Mouse (Mus musculus) heart, embryonic 10.5 days (tissue): ENCODE measurements at regions not wholly inside any gene's neighbourhood (a gene's known extent, or its start where the extent isn't known, plus 50 kb on each side); places are given as distances from the start of the nearest gene placed in this dataset.

Experiments used
- DNase-seq: peaks from one replicate; pipeline ENCODE4 v3.0.0-alpha.2; 2017; ENCODE audit warnings: low spot score
- H3K27ac ChIP-seq: fragments of 300-500 bp; sonication (generic); 2 replicates; pipeline ENCODE4 v1.5.1; 2016; ENCODE audit warnings: mild to moderate bottlenecking
- H3K27me3 ChIP-seq: fragments of 300-500 bp; sonication (generic); 2 replicates; pipeline ENCODE4 v1.6.1; 2016; ENCODE audit warnings: mild to moderate bottlenecking; ENCODE audit not compliant: poor library complexity, insufficient read depth, severe bottlenecking
- H3K36me3 ChIP-seq: fragments of 300-500 bp; sonication (generic); 2 replicates; pipeline ENCODE4 v1.6.1; 2016; ENCODE audit warnings: mild to moderate bottlenecking, moderate library complexity
- H3K4me1 ChIP-seq: fragments of 300-500 bp; sonication (generic); 2 replicates; pipeline ENCODE4 v1.6.1; 2016; ENCODE audit warnings: mild to moderate bottlenecking
- H3K4me3 ChIP-seq: fragments of 300-500 bp; sonication (generic); 2 replicates; pipeline ENCODE4 v1.5.1; 2016; ENCODE audit warnings: mild to moderate bottlenecking, moderate library complexity
- H3K9me3 ChIP-seq: fragments of 300-500 bp; sonication (generic); 2 replicates; pipeline ENCODE4 v1.6.1; 2016; ENCODE audit warnings: mild to moderate bottlenecking, moderate library complexity
- WGBS: fragments of 180-500 bp; shearing (Covaris S2); methylation state at CpG from one replicate; pipeline ENCODE4 v1.1.7; 2016; 5-methylcytosine and 5-hydroxymethylcytosine counted together

DNA sequence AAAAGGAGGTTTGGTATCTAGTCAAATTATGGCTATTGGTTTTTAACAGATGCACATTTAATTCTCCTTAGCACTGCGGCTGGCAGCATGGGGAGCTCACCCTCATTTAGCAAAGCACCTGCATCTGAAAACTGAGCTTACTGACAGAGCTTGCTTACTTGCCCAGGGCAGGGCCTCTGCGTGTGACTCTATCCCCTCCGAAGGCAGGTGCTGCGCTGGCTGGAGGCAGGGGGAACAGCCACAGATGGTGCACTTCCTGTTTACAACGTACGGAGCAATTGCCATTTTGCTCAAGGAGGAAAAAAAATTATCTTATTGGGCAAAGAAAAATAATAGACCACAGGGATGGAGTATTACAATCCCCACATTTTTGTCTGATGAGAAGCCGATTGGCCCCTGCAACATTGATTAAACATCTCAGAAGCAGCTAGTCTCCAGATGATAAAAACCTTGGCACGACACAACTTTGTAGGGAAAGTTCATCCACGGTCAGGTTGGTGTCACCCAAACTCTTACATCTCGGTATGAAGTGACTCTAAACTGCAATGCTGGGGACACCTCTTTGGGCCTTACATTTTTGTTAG is 92.5 kb downstream of the Cops8 start:
- 69% methylated on average over 10 of the region's 10 CpGs for WGBS
- Histone ChIP-seq H3K27ac (no peak overlapping the region), H3K4me3 (no peak overlapping the region), H3K27me3 (no peaks in the 10 kb centered on the region), H3K9me3 (no peaks in the 10 kb centered on the region), H3K36me3 (no peaks in the 10 kb centered on the region), H3K4me1 (no peaks in the 10 kb centered on the region)
- no peak for DNase-seq

DNA sequence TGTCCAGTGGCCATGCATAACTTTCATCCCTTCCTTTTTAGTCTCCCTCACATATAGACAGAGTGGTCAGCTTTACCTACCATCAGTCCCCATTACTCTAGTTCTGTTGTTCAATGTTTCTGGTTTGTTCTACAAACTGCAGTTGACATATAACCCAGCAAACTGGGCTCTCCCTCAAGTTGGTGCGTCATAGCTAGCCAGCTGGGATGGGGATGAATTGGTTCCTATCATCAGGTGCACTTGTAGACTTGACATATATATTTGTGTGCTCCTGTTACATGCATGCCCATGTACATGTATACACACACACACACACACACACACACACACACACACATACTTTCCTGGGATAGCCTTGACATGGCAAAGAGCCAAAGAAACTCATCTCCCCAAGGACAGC is 93.2 kb downstream of the Cops8 start:
- 100% methylated on average over 1 of the region's 1 CpGs for WGBS
- DNase-seq: no peak

DNA sequence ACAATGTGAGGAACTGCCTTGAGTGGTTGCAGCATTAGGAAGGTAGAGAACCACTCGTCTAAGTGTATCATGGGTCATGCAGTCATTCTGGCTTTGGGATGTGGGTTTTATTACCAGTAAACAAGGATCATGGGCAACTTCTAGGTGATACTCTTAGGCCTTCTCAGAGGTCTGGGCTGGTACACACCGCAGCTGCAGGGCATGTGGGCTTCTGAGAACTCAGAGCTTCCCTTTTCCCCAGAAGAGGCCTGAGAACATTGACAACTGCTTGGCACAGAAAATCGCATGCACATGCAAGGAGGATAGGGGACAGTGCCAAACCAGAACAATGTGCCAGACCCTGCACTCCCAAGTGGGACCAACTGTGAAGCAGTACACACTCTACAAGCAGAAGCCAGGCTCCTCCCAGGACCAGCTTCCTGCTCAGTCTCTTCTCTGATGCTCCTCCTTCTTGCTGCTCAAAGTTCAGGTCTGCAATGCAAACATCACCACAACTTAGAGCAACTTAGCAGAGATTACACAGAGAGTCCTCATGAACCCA is 94.3 kb downstream of the Cops8 start:
- DNase-seq: no peak
- 84% methylated on average over 3 of the region's 3 CpGs for WGBS
- no peak overlapping the region for H3K4me3 ChIP-seq
- H3K4me1 ChIP-seq: no peaks in the 10 kb centered on the region
- no peaks in the 10 kb centered on the region for H3K36me3 ChIP-seq
- H3K27me3 ChIP-seq: no peaks in the 10 kb centered on the region
- H3K9me3 ChIP-seq: no peaks in the 10 kb centered on the region
- no peak overlapping the region for H3K27ac ChIP-seq

More for the DNA sequence above, 93.2 kb downstream of the Cops8 start:
- Histone ChIP-seq H3K27ac (no peak overlapping the region), H3K4me1 (no peaks in the 10 kb centered on the region), H3K9me3 (no peaks in the 10 kb centered on the region), H3K27me3 (no peaks in the 10 kb centered on the region), H3K4me3 (no peak overlapping the region), H3K36me3 (no peaks in the 10 kb centered on the region)

DNA sequence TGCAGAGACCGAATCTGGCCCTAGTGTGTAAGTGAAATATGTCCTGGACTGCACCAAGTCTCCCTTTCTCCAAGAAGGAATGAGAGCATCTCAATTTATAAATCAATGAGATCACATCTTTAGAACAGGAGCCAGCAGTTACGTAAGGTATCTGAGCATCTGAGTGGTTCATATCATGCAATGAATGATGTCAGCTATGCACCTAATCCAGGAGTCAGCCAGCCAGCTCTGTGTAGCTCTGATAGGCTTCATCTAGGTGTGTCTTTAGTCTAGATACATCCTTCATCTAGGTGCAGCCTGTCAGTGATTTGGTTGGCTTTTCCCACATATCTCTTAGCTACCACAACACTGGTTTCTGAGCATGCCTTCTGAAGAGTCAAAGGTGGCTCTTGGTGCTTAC is 95.8 kb downstream of the Cops8 start:
- 89% methylated on average over 2 of the region's 2 CpGs for WGBS
- Histone ChIP-seq H3K27ac (no peak overlapping the region), H3K4me1 (no peaks in the 10 kb centered on the region), H3K9me3 (no peaks in the 10 kb centered on the region), H3K36me3 (no peaks in the 10 kb centered on the region), H3K27me3 (no peaks in the 10 kb centered on the region), H3K4me3 (no peak overlapping the region)
- no peak for DNase-seq

DNA sequence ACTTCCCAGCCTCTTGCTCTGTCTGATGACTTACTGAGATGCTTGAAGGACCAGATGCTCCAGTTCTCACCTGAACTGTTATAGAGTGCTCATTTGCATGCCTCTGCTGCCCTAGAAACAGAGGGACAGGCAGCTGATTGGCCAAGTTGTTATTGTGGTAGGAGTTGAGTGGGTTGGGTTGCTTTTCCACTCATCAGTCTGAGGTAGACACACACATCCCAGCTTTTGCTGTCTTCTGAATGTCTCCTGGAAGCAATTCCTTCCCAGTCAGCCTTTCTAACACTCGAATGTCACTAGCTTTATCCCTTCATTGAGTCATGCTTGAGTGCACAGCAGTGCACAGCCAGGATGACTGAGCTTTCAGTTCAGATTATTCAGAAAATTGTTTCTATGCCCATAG is 99.0 kb downstream of the Cops8 start:
- Histone ChIP-seq H3K36me3 (no peaks in the 10 kb centered on the region), H3K9me3 (no peaks in the 10 kb centered on the region), H3K4me1 (no peaks in the 10 kb centered on the region), H3K27ac (no peak overlapping the region), H3K27me3 (no peaks in the 10 kb centered on the region), H3K4me3 (no peak overlapping the region)
- no peak for DNase-seq
- 77% methylated on average over 1 of the region's 1 CpGs for WGBS

DNA sequence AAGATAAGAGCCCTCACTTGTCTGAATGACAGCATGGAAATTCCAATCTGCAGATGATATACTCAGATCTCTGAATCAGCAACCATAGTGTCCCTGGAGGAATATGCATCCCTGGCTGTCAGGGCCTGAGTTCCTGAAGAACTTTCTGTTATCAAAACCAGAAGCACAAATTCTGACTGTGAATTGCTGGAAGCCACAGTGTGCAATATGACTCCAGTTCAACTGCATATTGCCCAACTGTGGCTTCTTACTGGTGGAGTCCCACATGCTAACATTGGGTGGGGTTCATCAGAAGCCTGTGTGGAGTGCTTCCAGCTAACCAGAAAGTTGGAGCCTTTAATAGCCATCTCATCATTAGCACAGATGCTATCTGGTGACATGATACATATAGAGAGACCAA is 103.6 kb downstream of the Cops8 start:
- no peak overlapping the region for H3K27ac ChIP-seq
- H3K4me1 ChIP-seq: no peaks in the 10 kb centered on the region
- no peaks in the 10 kb centered on the region for H3K9me3 ChIP-seq
- DNase-seq: no peak
- H3K4me3 ChIP-seq: no peak overlapping the region
- H3K36me3 ChIP-seq: no peaks in the 10 kb centered on the region
- H3K27me3 ChIP-seq: no peaks in the 10 kb centered on the region

DNA sequence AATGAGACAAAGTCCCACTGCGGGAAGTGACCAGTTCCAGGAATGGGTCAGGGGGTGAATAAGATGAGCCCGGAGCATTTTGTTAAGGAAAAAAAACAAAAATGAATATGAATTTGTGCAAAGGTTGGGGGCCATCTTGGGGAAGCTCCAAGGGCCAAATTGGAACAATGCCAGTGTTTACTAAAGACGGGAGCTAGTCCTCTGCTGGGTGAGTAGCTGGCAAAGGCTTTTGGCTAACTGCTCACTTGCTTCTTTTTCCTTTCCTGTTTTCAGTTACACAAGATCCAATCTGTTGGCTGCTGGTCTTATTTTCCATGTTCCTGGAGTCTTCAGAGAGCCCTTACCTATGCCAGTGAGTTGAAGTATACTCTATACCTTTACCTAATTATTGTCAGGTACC is 107.0 kb downstream of the Cops8 start:
- Histone ChIP-seq H3K9me3 (no peaks in the 10 kb centered on the region), H3K27me3 (no peaks in the 10 kb centered on the region), H3K4me3 (no peak overlapping the region), H3K27ac (no peak overlapping the region), H3K4me1 (no peaks in the 10 kb centered on the region), H3K36me3 (no peaks in the 10 kb centered on the region)
- 80% methylated on average over 3 of the region's 3 CpGs for WGBS
- no peak for DNase-seq

DNA sequence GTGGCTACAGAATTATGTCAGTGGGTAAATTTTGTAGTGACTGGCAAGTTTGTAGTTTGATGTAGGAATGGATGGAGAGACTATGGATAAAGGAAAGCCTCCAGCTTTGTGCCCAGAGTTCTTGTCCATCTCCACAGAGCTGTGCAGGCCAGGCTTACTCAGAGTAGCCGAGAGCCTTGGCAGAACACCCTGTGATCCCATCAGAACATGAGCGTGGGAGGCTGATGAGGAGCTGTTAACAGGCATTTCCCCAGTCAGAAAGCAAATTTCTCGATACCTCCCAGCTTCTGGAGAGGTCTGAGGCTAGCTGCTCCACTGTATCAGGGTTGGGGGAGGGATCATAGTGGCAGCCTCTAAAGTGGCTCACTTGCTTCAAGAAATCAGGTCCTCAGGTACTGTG is 107.8 kb downstream of the Cops8 start:
- DNase-seq: no peak
- Histone ChIP-seq H3K36me3 (no peaks in the 10 kb centered on the region), H3K4me1 (no peaks in the 10 kb centered on the region), H3K4me3 (no peak overlapping the region), H3K27ac (no peak overlapping the region), H3K27me3 (no peaks in the 10 kb centered on the region), H3K9me3 (no peaks in the 10 kb centered on the region)
- WGBS: 63% methylated on average over 3 of the region's 3 CpGs

DNA sequence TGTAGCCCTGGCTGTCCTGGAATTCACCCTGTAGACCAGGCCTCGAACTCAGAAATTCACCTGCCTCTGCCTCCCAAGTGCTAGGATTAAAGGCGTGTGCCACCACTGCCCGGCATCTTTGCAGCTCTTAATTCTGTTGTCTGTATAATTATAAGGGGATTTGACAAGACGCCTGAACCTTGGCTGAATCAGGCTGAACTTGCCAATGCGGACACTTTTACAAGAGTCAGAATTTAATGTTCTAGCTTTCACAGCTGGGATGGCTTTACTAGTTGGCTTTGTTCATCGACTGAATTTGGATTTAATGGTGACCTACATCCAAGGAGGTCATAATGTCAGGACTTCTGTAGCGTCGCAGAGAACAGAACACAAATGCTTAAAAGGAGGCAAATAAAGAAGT is 108.3 kb downstream of the Cops8 start:
- H3K4me1 ChIP-seq: no peaks in the 10 kb centered on the region
- no peak overlapping the region for H3K27ac ChIP-seq
- H3K4me3 ChIP-seq: no peak overlapping the region
- 89% methylated on average over 8 of the region's 8 CpGs for WGBS
- DNase-seq: no peak
- no peaks in the 10 kb centered on the region for H3K27me3 ChIP-seq
- no peaks in the 10 kb centered on the region for H3K36me3 ChIP-seq
- H3K9me3 ChIP-seq: no peaks in the 10 kb centered on the region
